Comparison of ENCODE assay signal across 8 mouse cellular contexts in the genomic region with DNA sequence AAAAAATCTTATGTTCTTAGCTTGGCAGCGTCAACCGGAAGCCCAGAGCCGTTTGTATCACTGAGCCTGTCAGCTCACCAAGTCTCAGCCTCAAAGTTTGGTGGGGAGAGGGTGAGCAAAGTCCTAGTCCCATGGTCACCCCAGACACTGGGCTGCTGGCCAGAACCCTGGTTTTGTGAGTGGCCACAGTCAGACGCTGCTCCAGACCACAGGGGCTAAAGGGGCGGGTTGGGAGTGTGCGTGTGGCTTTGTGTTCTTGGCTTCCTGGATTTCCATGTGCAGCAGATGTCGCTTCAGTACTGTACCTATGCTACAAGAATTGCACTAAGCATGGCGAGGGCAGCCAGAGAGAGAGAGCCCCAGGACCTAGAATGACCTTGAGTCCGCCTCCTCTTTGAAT. TPM values are rescaled to one million over a fixed set of nuclear protein-coding genes. Genes with fewer than 3 reads are reported as not detected.
DNase-seq lines count a peak whose midpoint lies in the region; ATAC-seq and TF ChIP-seq lines count a peak whose summit lies in the region.

No protein-coding gene starts in this region.

- H3K4me1 ChIP-seq in cerebellum, adult 2 months (ENCODE audit: control insufficient read depth, insufficient read depth, low read length) = peaks cover 43% of the 10 kb centered on the region
- peaks cover 38% of the 10 kb centered on the region for H3K4me1 ChIP-seq in stomach, embryonic 16.5 days (ENCODE audit: control insufficient read depth, insufficient read depth, low read length)

- no peak overlapping the region for H3K4me3 ChIP-seq in cerebellum, adult 2 months (replicated peaks; ENCODE audit: insufficient read depth, low read depth, low read length)
- H3K4me3 ChIP-seq in stomach, embryonic 16.5 days (replicated peaks; ENCODE audit: low read length) = no peak overlapping the region

- H3K36me3 ChIP-seq in stomach, embryonic 16.5 days (ENCODE audit: control insufficient read depth, insufficient read depth, low read length) = no peaks in the 10 kb centered on the region

- no peaks in the 10 kb centered on the region for H3K9me3 ChIP-seq in stomach, embryonic 16.5 days (replicated peaks; ENCODE audit: control insufficient read depth, low read length)

- no peak for ATAC-seq in cerebellum, adult (ENCODE audit: insufficient number of reproducible peaks, low FRiP score, low TSS enrichment)
- no peak for ATAC-seq in stomach, embryonic 16.5 days (ENCODE audit: insufficient read depth, low FRiP score)

- DNase-seq in cerebellum, adult 2 months = no peak
- DNase-seq in ovary, postnatal 36 days (ENCODE audit: low spot score) = peak; percentile 38
- no peak for DNase-seq in ovary, postnatal 10 days (ENCODE audit: low spot score)
- DNase-seq in kidney, adult 9 months = peak; percentile 91
- DNase-seq in urinary bladder, adult 2 months (ENCODE audit: low spot score) = no peak
- no peak for DNase-seq in thymus, postnatal 0 days (ENCODE audit: low spot score)

- no peaks in the 10 kb centered on the region for H3K27me3 ChIP-seq in cerebellum, adult 2 months (ENCODE audit: control insufficient read depth, insufficient read depth, low read length)
- no peaks in the 10 kb centered on the region for H3K27me3 ChIP-seq in stomach, embryonic 16.5 days (ENCODE audit: control insufficient read depth, insufficient read depth, low read length)

- no peak for TF ChIP-seq POLR2A in cerebellum, adult 2 months (IDR thresholded peaks at IDR 0.05; ENCODE audit: borderline replicate concordance, insufficient read depth, low read length)

- peak overlapping the region; percentile 66; the same call in 1 of the 2 replicates for H3K27ac ChIP-seq in cerebellum, adult 2 months (ENCODE audit: insufficient read depth, low read length)
- H3K27ac ChIP-seq in stomach, embryonic 16.5 days (ENCODE audit: low read length) = peak overlapping the region; percentile 94

- WGBS in cerebellum, adult 2 months = 29% methylated on average over 9 of the region's 9 CpGs
- WGBS in stomach, embryonic 16.5 days = 69% methylated on average over 9 of the region's 9 CpGs

- peak overlapping the region; percentile 77; the same call in 1 of the 2 replicates for H3K9ac ChIP-seq in stomach, embryonic 16.5 days (ENCODE audit: low read length)

- no peak for TF ChIP-seq CTCF in cerebellum, adult 2 months (IDR thresholded peaks at IDR 0.05; ENCODE audit: borderline replicate concordance, insufficient read depth, low read depth, low read length)

- no peak overlapping the region for H3K4me2 ChIP-seq in stomach, embryonic 16.5 days (ENCODE audit: low read depth, low read length)

RNA-seq across cellular contexts. Expression of a gene that starts 3.2 kb away (rescaled TPM):
- 65.9 and 71.1 TPM in 2 replicates for polyA plus RNA-seq in cerebellum, adult 2 months (2012; rRNA removed)
- polyA plus RNA-seq in stomach, embryonic 16.5 days (2015; fragmentation: Nextera tagmentation; extraction: Ambion mirVana) = 76.9 and 88.4 TPM in 2 replicates
- polyA plus RNA-seq in urinary bladder, adult 2 months (2012; rRNA removed) = 79.7 and 81.4 TPM in 2 replicates
- polyA plus RNA-seq in thymus, postnatal 0 days (2015; fragmentation: Nextera tagmentation; extraction: Ambion mirVana) = 36.1 and 40.3 TPM in 2 replicates

RNA-seq across cellular contexts. Expression of a gene that starts 4.2 kb away (rescaled TPM):
- 196 and 206 TPM in 2 replicates for polyA plus RNA-seq in cerebellum, adult 2 months (2012; rRNA removed)
- polyA plus RNA-seq in stomach, embryonic 16.5 days (2015; fragmentation: Nextera tagmentation; extraction: Ambion mirVana) = 43.8 and 44.7 TPM in 2 replicates
- 64.7 and 65.2 TPM in 2 replicates for polyA plus RNA-seq in urinary bladder, adult 2 months (2012; rRNA removed)
- polyA plus RNA-seq in thymus, postnatal 0 days (2015; fragmentation: Nextera tagmentation; extraction: Ambion mirVana) = 48.2 and 49.3 TPM in 2 replicates

RNA-seq across cellular contexts. Expression of a gene that starts 14.8 kb away (rescaled TPM):
- 236 and 247 TPM in 2 replicates for polyA plus RNA-seq in cerebellum, adult 2 months (2012; rRNA removed)
- polyA plus RNA-seq in stomach, embryonic 16.5 days (2015; fragmentation: Nextera tagmentation; extraction: Ambion mirVana) = 29.9 and 33.6 TPM in 2 replicates
- polyA plus RNA-seq in urinary bladder, adult 2 months (2012; rRNA removed) = 38.0 and 44.4 TPM in 2 replicates
- 39.3 and 41.1 TPM in 2 replicates for polyA plus RNA-seq in thymus, postnatal 0 days (2015; fragmentation: Nextera tagmentation; extraction: Ambion mirVana)

RNA-seq across cellular contexts. Expression of a gene that starts 28.3 kb away (rescaled TPM):
- polyA plus RNA-seq in cerebellum, adult 2 months (2012; rRNA removed) = 0.16 and 0.18 TPM in 2 replicates
- polyA plus RNA-seq in stomach, embryonic 16.5 days (2015; fragmentation: Nextera tagmentation; extraction: Ambion mirVana) = not detected in 2 replicates
- polyA plus RNA-seq in urinary bladder, adult 2 months (2012; rRNA removed) = 1.3 and 1.9 TPM in 2 replicates
- 0.06 TPM in 1 of 2 replicates, not detected in the other for polyA plus RNA-seq in thymus, postnatal 0 days (2015; fragmentation: Nextera tagmentation; extraction: Ambion mirVana)

RNA-seq across cellular contexts. Expression of a gene that starts 36.2 kb away (rescaled TPM):
- 162 and 167 TPM in 2 replicates for polyA plus RNA-seq in cerebellum, adult 2 months (2012; rRNA removed)
- polyA plus RNA-seq in stomach, embryonic 16.5 days (2015; fragmentation: Nextera tagmentation; extraction: Ambion mirVana) = 132 TPM in 2 replicates
- 68.8 and 98.7 TPM in 2 replicates for polyA plus RNA-seq in urinary bladder, adult 2 months (2012; rRNA removed)
- polyA plus RNA-seq in thymus, postnatal 0 days (2015; fragmentation: Nextera tagmentation; extraction: Ambion mirVana) = 180 and 181 TPM in 2 replicates

Comparison
In these comparisons a context has a peak if more than half of its experiments do, and no peak if none do; other contexts are left out.
1. DNase-seq: peak in ovary, postnatal 36 days (single experiment) and kidney, adult 9 months (single experiment); none in cerebellum, adult 2 months (0 of 2), ovary, postnatal 10 days (single experiment), urinary bladder, adult 2 months (single experiment) and thymus, postnatal 0 days (single experiment).